Mouse (Mus musculus) left cerebral cortex, postnatal 10 days (tissue): ENCODE results near the gene Pou3f3. TPM values are rescaled to one million over a fixed set of nuclear protein-coding genes. Genes with fewer than 3 reads are reported as not detected.

Experiments
- DNase-seq, 2 experiments: peaks; one replicate each; pipeline ENCODE4 v3.0.0; 2021 to 2022; ENCODE audit warnings: low spot score in 2 of 2, mixed read lengths in 1 of 2; ENCODE audit errors: extremely low spot score in 1 of 2
- intact Hi-C: fragments of 180-260 bp; cut with DNase I; formaldehyde crosslinking; loops from one replicate; pipeline ENCODE4 v1.15.1; 2025
- total RNA-seq, 2 experiments: library from RNA; stranded (reverse); gene quantifications; 2 replicates each; pipeline ENCODE4 v1.2.3; 2021

The Pou3f3 gene
- 10 to 100 TPM; 57.3 to 66.7 TPM for total RNA-seq

DNA sequence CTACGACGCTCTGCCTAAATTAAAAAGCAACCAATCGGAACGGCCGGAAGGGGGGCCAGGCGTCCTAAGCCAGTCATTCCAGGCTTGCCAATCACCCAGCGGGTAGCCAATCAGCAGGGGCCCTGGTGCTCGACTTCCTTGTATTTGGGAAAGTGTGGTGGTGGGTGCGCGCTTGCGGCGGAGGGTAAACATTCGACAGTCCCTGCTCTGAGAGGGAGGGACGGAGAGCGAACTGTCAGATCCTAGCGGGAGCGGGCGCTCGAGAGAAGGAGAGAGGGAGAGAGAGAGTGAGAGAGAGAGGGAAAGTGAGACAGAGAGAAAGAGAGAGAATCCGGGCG, at the start of gene Pou3f3:
Gene Pou3f3 (plus strand): TSS at position 191 of the 338 bp plus-strand sequence.
- DNase-seq: peak; percentile 93 to 98
- intact Hi-C loops: loop anchor here (5.0 to 10.0 kb wide), 4 partner anchors 948 to 1661 kb away; no protein-coding TSS in a partner anchor

DNA sequence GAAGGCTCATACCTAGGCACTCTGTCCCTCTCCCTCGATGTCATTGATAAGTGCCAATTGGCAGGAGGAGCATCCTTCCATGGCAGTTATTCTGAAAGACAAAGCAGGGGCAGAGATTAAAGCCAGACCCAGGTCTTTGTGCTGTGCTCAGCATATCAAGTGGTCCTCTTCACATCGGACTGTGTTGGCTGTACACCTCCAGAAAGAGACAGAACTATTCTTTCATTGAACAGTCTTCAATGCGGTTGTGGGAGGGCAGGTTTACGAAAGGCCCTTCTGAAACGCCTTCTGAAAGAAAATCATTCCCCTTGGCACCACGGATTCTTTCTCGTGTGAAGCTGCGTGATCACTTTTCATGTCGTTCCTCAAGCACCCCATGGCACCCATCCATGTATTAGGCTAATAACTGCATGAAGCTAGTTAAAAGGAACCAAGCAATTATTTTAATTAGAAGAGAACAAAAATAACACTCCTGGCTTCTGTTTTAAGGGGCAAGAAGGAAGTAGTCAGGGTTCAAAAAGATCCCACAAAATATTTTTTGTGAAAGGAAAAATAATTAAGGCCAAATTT, 47.1 kb upstream of the Pou3f3 start:
- DNase-seq: peak in 1 of 2 experiments; percentile 57
- intact Hi-C loops: no loop called here

DNA sequence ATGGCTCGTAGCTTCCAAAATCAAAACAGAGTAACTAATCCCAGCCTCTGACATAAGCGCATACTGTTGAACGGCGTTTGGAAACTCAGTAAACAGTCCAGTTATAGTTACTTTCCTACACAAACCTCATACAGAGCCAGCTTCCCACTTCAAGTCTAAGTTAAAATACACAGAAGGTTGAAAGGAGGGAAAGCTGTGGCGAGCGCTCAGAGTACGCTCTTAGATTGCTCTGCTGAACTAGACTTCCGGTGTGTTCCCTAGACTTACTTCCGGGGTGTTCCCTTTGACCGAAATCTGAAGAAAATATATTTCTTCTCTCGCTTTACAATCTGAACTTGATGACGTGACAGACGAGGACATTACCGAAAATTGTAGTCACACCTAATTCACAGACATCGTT, 44.1 kb upstream of the Pou3f3 start:
- no peak for DNase-seq
- intact Hi-C loops: no loop called here

- DNase-seq: no peak
- intact Hi-C loops: no loop called here
Observed at GRCm38 (mm10) chr1:42667546-42667945, 28.0 kb upstream of the Pou3f3 start.

DNA sequence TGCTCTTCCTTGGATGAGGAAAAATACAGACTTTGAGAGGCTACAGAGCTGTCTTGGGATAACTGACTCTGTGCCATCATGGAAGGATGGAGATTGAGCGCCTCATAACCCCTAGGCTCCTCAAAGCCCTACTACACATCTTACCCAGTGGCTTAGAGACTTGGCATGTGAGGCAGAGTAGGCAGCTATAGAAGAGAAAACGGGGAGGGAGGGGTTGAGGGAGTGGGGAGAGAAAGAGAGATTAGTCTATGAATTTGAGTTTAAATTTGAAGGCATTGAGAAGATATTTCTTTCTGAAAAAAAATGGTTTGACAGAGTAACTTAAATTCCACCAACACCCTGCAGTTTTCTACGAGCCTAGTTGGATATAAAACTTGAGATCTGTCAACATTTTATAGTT, 14.9 kb upstream of the Pou3f3 start:
- no peak for DNase-seq

DNA sequence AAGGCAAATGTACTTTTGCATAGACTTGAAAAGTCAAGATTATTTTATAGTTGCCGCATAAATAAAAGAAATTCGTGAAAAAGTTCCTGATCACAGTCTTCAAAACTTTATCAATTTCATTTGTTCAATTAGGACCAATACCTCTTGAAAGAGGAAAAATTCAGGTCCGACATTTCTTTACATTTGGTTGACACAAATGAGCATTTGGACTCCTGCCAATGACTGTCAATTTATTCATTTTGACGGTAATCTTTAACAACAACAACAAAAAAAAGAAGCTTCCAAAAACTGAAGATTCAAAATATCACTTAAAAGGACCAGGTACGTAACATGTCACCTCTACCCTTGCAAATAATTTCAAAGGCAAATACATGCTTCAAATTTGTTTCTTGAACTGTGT, 13.8 kb upstream of the Pou3f3 start:
- DNase-seq: no peak
- intact Hi-C loops: loop anchor here (10.0 kb wide), 1 partner anchor 197 kb away; no protein-coding TSS in a partner anchor

More for the DNA sequence above, 14.9 kb upstream of the Pou3f3 start:
- intact Hi-C loops: loop anchor here (10.0 kb wide), 1 partner anchor 196 kb away; no protein-coding TSS in a partner anchor

GRCm38 (mm10) chr1:42683861-42684260, 11.7 kb upstream of the Pou3f3 start:
- DNase-seq: no peak
- intact Hi-C loops: loop anchor here (10.0 kb wide), 1 partner anchor 199 kb away; no protein-coding TSS in a partner anchor

GRCm38 (mm10) chr1:42684345-42684744, 11.2 kb upstream of the Pou3f3 start:
- intact Hi-C loops: loop anchor here (10.0 kb wide), 1 partner anchor 200 kb away; no protein-coding TSS in a partner anchor
- peak in 1 of 2 experiments; percentile 62 for DNase-seq

DNA sequence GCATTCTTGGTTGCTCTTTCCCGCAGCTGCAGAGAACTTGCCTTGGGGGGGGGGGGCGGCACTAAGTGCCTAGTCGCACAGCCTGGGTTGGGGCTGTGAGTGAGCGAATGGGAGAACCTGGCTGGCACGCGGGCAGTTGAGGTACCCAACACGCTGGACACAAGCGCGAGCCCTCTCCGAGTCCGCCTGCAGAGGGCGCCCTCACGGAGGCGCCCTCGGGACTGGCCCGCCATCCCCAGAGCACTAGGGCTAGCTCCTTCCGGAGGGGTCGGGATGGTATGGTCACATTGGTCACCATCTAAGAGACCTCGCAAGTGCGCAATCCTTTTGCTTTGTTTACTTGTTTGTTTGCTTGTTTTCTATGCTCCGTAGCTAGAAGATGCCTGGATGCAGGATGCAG, 10.8 kb upstream of the Pou3f3 start:
- intact Hi-C loops: loop anchor here (5.0 to 10.0 kb wide), 2 partner anchors 142 to 200 kb away; no protein-coding TSS in a partner anchor

DNA sequence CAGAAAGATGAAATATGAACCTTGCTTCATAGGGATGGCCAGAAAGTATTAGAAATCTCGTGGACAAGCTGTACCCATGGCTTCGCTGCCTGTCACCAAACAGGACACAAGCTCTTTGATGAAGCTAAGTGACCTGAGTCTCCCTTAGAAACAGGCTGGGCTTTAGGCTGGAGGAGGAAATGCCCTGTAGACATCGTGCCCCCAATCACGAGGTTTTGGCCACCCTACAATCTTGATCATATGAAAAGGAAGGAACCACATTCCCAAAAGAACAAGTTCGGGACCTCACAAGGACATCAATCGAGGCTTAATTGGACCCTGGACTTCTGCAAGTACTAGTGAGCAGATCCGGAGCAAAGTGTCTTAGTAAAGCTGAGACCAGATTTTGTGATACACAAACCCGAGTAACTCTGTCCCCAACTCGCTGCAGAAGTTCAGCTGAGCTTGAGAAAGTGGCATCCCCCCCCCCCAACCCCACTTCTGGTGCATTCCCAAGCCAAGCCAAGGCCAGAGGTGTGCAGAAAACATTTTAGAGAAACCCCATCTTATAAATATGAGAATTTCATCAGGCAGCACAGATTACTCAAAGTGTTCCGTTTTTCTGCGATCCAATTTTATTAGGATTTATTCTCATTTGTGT, 10.1 kb upstream of the Pou3f3 start:
- DNase-seq: no peak
- intact Hi-C loops: loop anchor here (5.0 to 10.0 kb wide), 2 partner anchors 143 to 201 kb away; no protein-coding TSS in a partner anchor

More for the DNA sequence above, 10.8 kb upstream of the Pou3f3 start:
- peak in 1 of 2 experiments; percentile 76 for DNase-seq

DNA sequence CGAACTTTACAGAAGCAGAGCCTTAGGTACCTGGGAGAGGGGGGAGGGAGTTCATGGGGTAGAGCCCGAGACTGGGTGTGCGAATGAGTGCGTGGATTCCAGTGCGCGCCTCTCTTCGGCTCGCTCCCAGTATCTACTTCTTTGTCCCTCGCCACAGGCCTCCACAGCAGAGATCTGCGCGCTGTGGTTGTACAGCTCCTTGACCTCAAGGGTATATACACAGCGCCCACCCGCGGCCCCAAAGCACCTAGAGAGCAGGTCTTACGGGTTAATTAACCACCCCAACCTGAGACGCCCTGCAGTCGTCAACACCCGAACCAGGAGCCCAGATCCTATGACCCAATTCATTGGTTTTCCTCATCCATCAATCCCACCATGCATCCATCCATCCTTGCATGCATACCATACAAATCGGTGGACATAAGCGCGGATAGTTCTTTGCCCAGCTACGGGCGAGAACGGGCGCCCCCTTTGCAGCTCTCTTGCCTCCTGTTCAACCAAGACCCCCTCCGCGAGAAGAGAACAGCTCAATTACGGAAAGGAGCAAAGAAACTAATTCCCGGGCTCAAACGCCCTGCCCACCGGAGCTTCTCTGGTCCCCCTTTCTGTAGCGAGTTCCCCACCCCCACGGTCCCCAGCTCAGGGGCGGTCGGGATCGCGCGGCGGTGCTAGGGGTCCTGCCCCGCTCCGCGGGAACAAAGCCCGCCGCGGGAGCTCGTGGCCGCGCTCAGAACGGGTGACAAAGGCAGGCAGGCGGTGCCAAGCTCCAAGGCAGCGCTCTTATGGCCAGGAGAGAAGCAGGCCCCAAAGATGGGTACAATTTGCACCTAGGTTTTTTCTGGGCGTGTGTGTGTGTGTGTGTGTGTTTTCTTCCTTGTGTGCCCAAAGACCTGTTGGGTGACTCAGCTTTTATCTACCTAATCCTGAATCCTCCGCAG, 9.1 kb upstream of the Pou3f3 start:
- intact Hi-C loops: loop anchor here (5.0 to 10.0 kb wide), 2 partner anchors 144 to 202 kb away; no protein-coding TSS in a partner anchor

DNA sequence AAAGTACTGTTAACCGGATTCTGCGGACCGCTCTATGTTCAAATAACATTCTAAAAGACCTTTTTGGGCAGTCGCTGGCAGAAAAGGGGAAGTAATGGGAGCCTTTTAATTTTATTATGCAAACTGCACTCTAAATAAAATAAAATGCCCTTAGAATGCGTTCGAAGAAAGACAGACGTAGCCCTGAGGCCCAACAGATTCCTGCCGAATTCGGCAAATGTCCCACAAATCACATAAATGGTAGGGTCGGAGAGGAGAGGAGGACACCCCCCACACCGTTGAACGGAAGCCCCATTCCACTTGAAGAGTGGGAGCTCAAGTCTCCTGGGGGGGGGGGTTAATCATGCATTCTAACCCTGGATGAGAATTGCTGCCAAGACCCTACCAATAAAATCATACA, 8.3 kb upstream of the Pou3f3 start:
- DNase-seq: no peak
- intact Hi-C loops: loop anchor here (5.0 to 10.0 kb wide), 2 partner anchors 145 to 202 kb away; no protein-coding TSS in a partner anchor

More for the DNA sequence above, 9.1 kb upstream of the Pou3f3 start:
- DNase-seq: peak in 1 of 2 experiments; percentile 73

- intact Hi-C loops: loop anchor here (5.0 to 10.0 kb wide), 2 partner anchors 146 to 203 kb away; no protein-coding TSS in a partner anchor
- DNase-seq: no peak
Observed at GRCm38 (mm10) chr1:42687756-42688540, 7.6 kb upstream of the Pou3f3 start.

GRCm38 (mm10) chr1:42688541-42689125, 6.9 kb upstream of the Pou3f3 start:
- DNase-seq: no peak
- intact Hi-C loops: loop anchor here (5.0 to 10.0 kb wide), 2 partner anchors 146 to 204 kb away; no protein-coding TSS in a partner anchor

DNA sequence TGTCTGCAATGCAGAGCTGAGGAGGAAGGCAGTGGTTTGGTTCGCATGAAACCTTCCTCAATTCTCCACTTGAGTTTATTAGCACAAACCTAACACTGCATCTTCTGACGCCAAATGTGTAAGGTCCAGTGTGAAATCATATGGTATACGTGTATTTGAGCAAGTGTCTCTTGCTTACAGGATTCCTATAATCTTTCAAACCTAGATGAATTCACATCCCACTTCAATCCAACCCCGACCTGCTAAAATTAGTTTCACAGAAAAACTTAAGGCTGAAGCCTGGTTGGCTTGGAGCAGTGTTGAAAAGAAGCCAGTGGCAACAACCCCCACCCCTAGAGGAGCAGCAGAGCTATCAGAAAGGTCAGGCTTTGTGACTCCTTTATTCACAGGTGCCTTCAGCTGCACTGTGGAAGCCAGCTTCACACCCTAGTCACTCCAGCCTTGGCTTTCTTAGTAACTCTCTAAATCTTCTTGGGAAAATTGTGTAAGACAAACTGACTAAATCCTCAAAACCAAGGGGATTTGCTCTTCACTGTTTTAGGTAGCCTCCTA, 5.5 kb upstream of the Pou3f3 start:
- intact Hi-C loops: loop anchor here (2.0 to 10.0 kb wide), 4 partner anchors 433 to 1655 kb away; no protein-coding TSS in a partner anchor
- no peak for DNase-seq

DNA sequence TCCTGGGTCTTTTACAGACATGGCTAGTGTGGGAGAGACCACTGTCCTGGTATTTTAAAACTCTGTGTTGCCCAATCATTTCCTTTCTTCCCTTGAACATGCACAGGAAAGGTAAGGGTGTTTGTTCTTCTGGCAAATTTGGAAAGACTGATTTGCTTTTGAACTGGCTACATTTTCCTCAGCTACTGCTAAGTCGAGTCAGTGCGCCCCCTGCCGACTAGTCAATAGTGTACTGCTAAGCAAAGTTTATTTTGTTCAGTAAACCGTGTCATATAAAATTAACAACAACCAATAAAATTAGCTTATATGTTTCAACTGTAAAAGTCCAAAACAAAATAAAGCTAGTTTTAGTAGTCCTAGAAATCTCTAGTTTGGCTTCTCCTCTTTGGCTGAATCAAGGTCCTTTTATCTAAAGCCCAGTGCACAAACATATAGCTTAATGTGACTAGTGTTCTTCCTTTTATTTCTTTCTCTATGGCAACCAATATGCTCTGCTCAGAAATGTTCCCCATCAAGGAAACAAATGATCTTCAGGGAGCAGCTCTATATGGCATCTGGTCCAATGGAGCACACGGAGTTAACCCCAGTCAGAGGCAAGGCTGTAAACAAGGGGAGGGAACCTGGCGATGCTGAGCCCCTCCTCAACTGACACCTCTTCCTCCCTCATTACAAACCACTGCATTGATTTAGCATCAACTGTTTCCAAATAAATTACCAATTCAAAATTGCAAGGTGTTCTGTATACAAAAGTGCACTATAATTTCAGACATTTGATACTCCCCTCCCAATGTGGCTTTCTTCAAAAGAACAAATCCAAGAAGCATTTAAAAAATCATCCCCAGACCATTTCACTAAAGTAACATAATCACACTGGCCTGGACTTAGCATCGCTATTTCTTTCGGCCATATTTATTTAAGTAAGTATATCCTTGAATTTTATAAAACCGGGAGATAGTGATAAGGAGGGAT, 4.1 kb upstream of the Pou3f3 start:
- DNase-seq: peak; percentile 89 to 90
- intact Hi-C loops: loop anchor here (2.0 to 10.0 kb wide), 4 partner anchors 434 to 1657 kb away; no protein-coding TSS in a partner anchor
